Mouse (Mus musculus) CD4-positive helper T cell, adult 2 months (primary cell): Measurements from ENCODE around the gene Msx2.

Source experiments
- DNase-seq: peaks from one replicate; pipeline ENCODE4 v3.0.0-alpha.2; 2012; ENCODE audit warnings: low read depth, missing footprints, low spot score

Gene Msx2

GRCm38 (mm10) chr13:53472614-53473124, at the start of gene Msx2:
TSS of gene Msx2 (minus strand) at chr13:53473074.
- DNase-seq: no peak

GRCm38 (mm10) chr13:53521468-53521867, 48.6 kb upstream of the Msx2 start:
- no peak for DNase-seq

GRCm38 (mm10) chr13:53520343-53520937, 47.6 kb upstream of the Msx2 start:
- no peak for DNase-seq

GRCm38 (mm10) chr13:53519727-53520126, 46.9 kb upstream of the Msx2 start:
- no peak for DNase-seq

- DNase-seq: no peak
Observed at GRCm38 (mm10) chr13:53518306-53518705, 45.4 kb upstream of the Msx2 start.

GRCm38 (mm10) chr13:53514574-53514973, 41.7 kb upstream of the Msx2 start:
- no peak for DNase-seq

GRCm38 (mm10) chr13:53511366-53511765, 38.5 kb upstream of the Msx2 start:
- no peak for DNase-seq

- no peak for DNase-seq
Observed at GRCm38 (mm10) chr13:53502406-53502805, 29.5 kb upstream of the Msx2 start.

- DNase-seq: no peak
Observed at GRCm38 (mm10) chr13:53501561-53502253, 28.8 kb upstream of the Msx2 start.

- no peak for DNase-seq
Observed at GRCm38 (mm10) chr13:53501057-53501456, 28.2 kb upstream of the Msx2 start.

- no peak for DNase-seq
Observed at GRCm38 (mm10) chr13:53486512-53486911, 13.6 kb upstream of the Msx2 start.

GRCm38 (mm10) chr13:53475701-53476188, 2.9 kb upstream of the Msx2 start:
- DNase-seq: no peak

GRCm38 (mm10) chr13:53474491-53474890, 1.6 kb upstream of the Msx2 start:
- DNase-seq: no peak

- no peak for DNase-seq
Observed at GRCm38 (mm10) chr13:53473991-53474390, 1.1 kb upstream of the Msx2 start.

GRCm38 (mm10) chr13:53473291-53473690, 417 bp upstream of the Msx2 start:
- DNase-seq: no peak

- no peak for DNase-seq
Observed at GRCm38 (mm10) chr13:53471926-53472613, 804 bp downstream of the Msx2 start.

- DNase-seq: no peak
Observed at GRCm38 (mm10) chr13:53471411-53471810, 1.5 kb downstream of the Msx2 start.

GRCm38 (mm10) chr13:53470437-53471151, 2.3 kb downstream of the Msx2 start:
- DNase-seq: no peak

- DNase-seq: no peak
Observed at GRCm38 (mm10) chr13:53469756-53470155, 3.1 kb downstream of the Msx2 start.

- DNase-seq: no peak
Observed at GRCm38 (mm10) chr13:53468171-53468570, 4.7 kb downstream of the Msx2 start.

- DNase-seq: no peak
Observed at GRCm38 (mm10) chr13:53466189-53466866, 6.5 kb downstream of the Msx2 start.
